Comparison of ENCODE assay signal across 10 mouse cellular contexts in the genomic region with DNA sequence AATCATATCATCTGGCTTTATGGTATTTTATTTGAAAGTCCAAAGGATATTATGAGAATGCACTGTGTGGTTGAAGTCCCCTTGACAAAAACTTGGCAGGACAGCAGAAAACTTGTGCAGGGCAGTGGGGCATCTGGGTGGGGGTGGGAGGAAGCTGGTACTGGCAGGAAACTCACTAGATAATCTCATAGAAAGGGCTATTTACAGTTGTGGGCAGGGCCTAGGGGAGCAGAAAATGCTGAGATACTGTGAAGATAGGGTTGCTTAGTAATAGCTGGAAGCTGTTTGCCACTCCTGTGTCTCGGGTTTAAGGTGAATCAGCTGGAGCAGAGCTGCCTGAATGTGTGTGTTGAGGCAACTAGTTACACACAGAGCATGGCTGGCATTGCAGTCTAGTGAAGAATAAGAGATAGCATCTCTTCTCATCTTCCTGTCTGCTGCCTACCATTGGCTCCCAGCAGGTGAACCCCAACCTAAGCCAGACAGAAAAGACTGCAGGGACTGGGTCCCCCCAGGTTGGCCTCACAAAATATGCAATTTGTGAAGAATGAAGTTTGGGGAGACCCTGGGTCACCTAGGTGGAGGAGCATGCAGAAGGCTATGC. TPM values are rescaled to one million over a fixed set of nuclear protein-coding genes. Genes with fewer than 3 reads are reported as not detected.
DNase-seq lines count a peak whose midpoint lies in the region; ATAC-seq and TF ChIP-seq lines count a peak whose summit lies in the region.
"Had no signal": no experiment of that assay in that cellular context is flagged by ENCODE, and none has a peak within 500 bp of the region (broad histone marks: within the 10 kb centered on the region; RNA-seq: fewer than 3 reads in every experiment).

No protein-coding gene starts in this region.

- H3K9ac ChIP-seq in embryonic facial prominence, embryonic 13.5 days: no peak overlapping the region
- no peak overlapping the region for H3K9ac ChIP-seq in midbrain, embryonic 12.5 days (replicated peaks)
- H3K9ac ChIP-seq in midbrain, embryonic 11.5 days (ENCODE audit: low read length): no peak overlapping the region
- no peak overlapping the region for H3K9ac ChIP-seq in intestine, postnatal 0 days (ENCODE audit: low read depth, low read length)
- H3K9ac ChIP-seq in stomach, embryonic 15.5 days: no peak overlapping the region

- 0 out of 2 replicates have a peak overlapping the region, but pooled peaks have one; percentile 11 for H3K27ac ChIP-seq in embryonic facial prominence, embryonic 13.5 days
- no peak overlapping the region for H3K27ac ChIP-seq in embryonic facial prominence, embryonic 10.5 days (replicated peaks)
- H3K27ac ChIP-seq in midbrain, embryonic 12.5 days (replicated peaks): no peak overlapping the region
- no peak overlapping the region for H3K27ac ChIP-seq in midbrain, embryonic 11.5 days (ENCODE audit: low read depth, low read length)
- no peak overlapping the region for H3K27ac ChIP-seq in intestine, postnatal 0 days (ENCODE audit: low read depth, low read length)
- H3K27ac ChIP-seq in stomach, embryonic 15.5 days: no peak overlapping the region

- H3K4me2 ChIP-seq in embryonic facial prominence, embryonic 13.5 days: no peak overlapping the region
- H3K4me2 ChIP-seq in midbrain, embryonic 12.5 days (replicated peaks): no peak overlapping the region
- H3K4me2 ChIP-seq in midbrain, embryonic 11.5 days: no peak overlapping the region
- no peak overlapping the region for H3K4me2 ChIP-seq in intestine, postnatal 0 days (replicated peaks; ENCODE audit: low read depth)
- H3K4me2 ChIP-seq in stomach, embryonic 15.5 days: no peak overlapping the region

- H3K27me3 ChIP-seq in embryonic facial prominence, embryonic 13.5 days: no peaks in the 10 kb centered on the region
- no peaks in the 10 kb centered on the region for H3K27me3 ChIP-seq in embryonic facial prominence, embryonic 10.5 days (replicated peaks; ENCODE audit: low read depth, poor library complexity, severe bottlenecking)
- no peaks in the 10 kb centered on the region for H3K27me3 ChIP-seq in midbrain, embryonic 12.5 days
- H3K27me3 ChIP-seq in midbrain, embryonic 11.5 days (ENCODE audit: control insufficient read depth, insufficient read depth, low read length): no peaks in the 10 kb centered on the region
- H3K27me3 ChIP-seq in intestine, postnatal 0 days (replicated peaks; ENCODE audit: control insufficient read depth, insufficient read depth, low read length): no peaks in the 10 kb centered on the region
- H3K27me3 ChIP-seq in stomach, embryonic 15.5 days (replicated peaks): no peaks in the 10 kb centered on the region

- no peak for TF ChIP-seq CTCF in intestine, postnatal 0 days (IDR thresholded peaks at IDR 0.05; ENCODE audit: low read depth)

- no peaks in the 10 kb centered on the region for H3K4me1 ChIP-seq in embryonic facial prominence, embryonic 13.5 days
- H3K4me1 ChIP-seq in embryonic facial prominence, embryonic 10.5 days: no peaks in the 10 kb centered on the region
- no peaks in the 10 kb centered on the region for H3K4me1 ChIP-seq in midbrain, embryonic 12.5 days
- H3K4me1 ChIP-seq in midbrain, embryonic 11.5 days (ENCODE audit: control insufficient read depth, insufficient read depth, low read length): no peaks in the 10 kb centered on the region
- no peaks in the 10 kb centered on the region; the same call in 1 of the 2 replicates for H3K4me1 ChIP-seq in intestine, postnatal 0 days (replicated peaks; ENCODE audit: control insufficient read depth, insufficient read depth, low read length)
- 0 out of 2 replicates have a peak, but pooled peaks cover 3% of the 10 kb centered on the region for H3K4me1 ChIP-seq in stomach, embryonic 15.5 days

- 66% methylated on average over 1 of the region's 1 CpGs for WGBS in embryonic facial prominence, embryonic 13.5 days
- 71% methylated on average over 1 of the region's 1 CpGs for WGBS in embryonic facial prominence, embryonic 10.5 days
- 70% methylated on average over 1 of the region's 1 CpGs for WGBS in midbrain, embryonic 12.5 days
- 70% methylated on average over 1 of the region's 1 CpGs for WGBS in midbrain, embryonic 11.5 days
- 35% methylated on average over 1 of the region's 1 CpGs for WGBS in intestine, postnatal 0 days
- 52% methylated on average over 1 of the region's 1 CpGs for WGBS in stomach, embryonic 15.5 days

- H3K4me3 ChIP-seq in embryonic facial prominence, embryonic 13.5 days: no peak overlapping the region
- H3K4me3 ChIP-seq in embryonic facial prominence, embryonic 10.5 days: no peak overlapping the region
- H3K4me3 ChIP-seq in midbrain, embryonic 12.5 days: no peak overlapping the region
- H3K4me3 ChIP-seq in midbrain, embryonic 11.5 days (ENCODE audit: low read depth, low read length): no peak overlapping the region
- H3K4me3 ChIP-seq in intestine, postnatal 0 days (ENCODE audit: low read depth, low read length): no peak overlapping the region
- no peak overlapping the region for H3K4me3 ChIP-seq in stomach, embryonic 15.5 days (replicated peaks)

- DNase-seq in embryonic facial prominence, embryonic 10.5 days (ENCODE audit: low spot score): no peak
- DNase-seq in midbrain, embryonic 11.5 days (ENCODE audit: low spot score, missing footprints): no peak
- DNase-seq in gastrocnemius, postnatal 10 days: no peak
- no peak for DNase-seq in thymus, adult 18-20 months
- DNase-seq: cerebellum, postnatal 14 days; spleen, adult 18-20 months had no signal

- ATAC-seq in embryonic facial prominence, embryonic 13.5 days (ENCODE audit: insufficient number of reproducible peaks, insufficient read depth, low FRiP score, low TSS enrichment, low read depth): no peak
- 0 out of 2 replicates have a peak, but pooled peaks have one; percentile 9 for ATAC-seq in midbrain, embryonic 12.5 days (ENCODE audit: low FRiP score, low read depth)
- ATAC-seq in midbrain, embryonic 11.5 days (ENCODE audit: low FRiP score): no peak
- ATAC-seq in intestine, postnatal 0 days: peak; percentile 73
- peak; percentile 82 for ATAC-seq in stomach, embryonic 15.5 days (ENCODE audit: insufficient read depth, low FRiP score, low read depth)

- peaks cover 76% of the 10 kb centered on the region for H3K36me3 ChIP-seq in embryonic facial prominence, embryonic 13.5 days
- peaks cover 82% of the 10 kb centered on the region for H3K36me3 ChIP-seq in embryonic facial prominence, embryonic 10.5 days (replicated peaks)
- H3K36me3 ChIP-seq in midbrain, embryonic 12.5 days: peaks cover 13% of the 10 kb centered on the region
- no peaks in the 10 kb centered on the region; the same call in 1 of the 2 replicates for H3K36me3 ChIP-seq in midbrain, embryonic 11.5 days (ENCODE audit: control insufficient read depth, insufficient read depth, low read length)
- peaks cover 21% of the 10 kb centered on the region for H3K36me3 ChIP-seq in intestine, postnatal 0 days (ENCODE audit: control insufficient read depth, insufficient read depth)
- H3K36me3 ChIP-seq in stomach, embryonic 15.5 days: peaks cover 22% of the 10 kb centered on the region

- H3K9me3 ChIP-seq in embryonic facial prominence, embryonic 13.5 days: no peaks in the 10 kb centered on the region
- H3K9me3 ChIP-seq in embryonic facial prominence, embryonic 10.5 days: no peaks in the 10 kb centered on the region
- H3K9me3 ChIP-seq in midbrain, embryonic 12.5 days: no peaks in the 10 kb centered on the region
- no peaks in the 10 kb centered on the region for H3K9me3 ChIP-seq in midbrain, embryonic 11.5 days (ENCODE audit: control insufficient read depth, low read length)
- no peaks in the 10 kb centered on the region for H3K9me3 ChIP-seq in intestine, postnatal 0 days (ENCODE audit: control insufficient read depth)
- H3K9me3 ChIP-seq in stomach, embryonic 15.5 days: no peaks in the 10 kb centered on the region

RNA-seq across cellular contexts. Expression of a gene that starts 44.3 kb away (rescaled TPM):
- 66.0 and 67.4 TPM in 2 replicates for polyA plus RNA-seq in embryonic facial prominence, embryonic 13.5 days (2015; fragmentation: Nextera tagmentation; extraction: Ambion mirVana)
- 57.4 and 57.9 TPM in 2 replicates for polyA plus RNA-seq in embryonic facial prominence, embryonic 10.5 days (2016; fragmentation: Nextera tagmentation; extraction: Ambion mirVana)
- 94.8 and 98.5 TPM in 2 replicates for polyA plus RNA-seq in midbrain, embryonic 12.5 days (2016; fragmentation: Nextera tagmentation; extraction: Ambion mirVana)
- polyA plus RNA-seq in midbrain, embryonic 11.5 days (2014; fragmentation: Nextera tagmentation; extraction: Ambion mirVana): 91.1 and 103 TPM in 2 replicates
- 43.6 and 44.7 TPM in 2 replicates for polyA plus RNA-seq in intestine, postnatal 0 days (2015; fragmentation: Nextera tagmentation; extraction: Ambion mirVana)
- polyA plus RNA-seq in stomach, embryonic 15.5 days (2015; fragmentation: Nextera tagmentation; extraction: Ambion mirVana): 76.0 and 83.0 TPM in 2 replicates
- 10 to 100 TPM; 50.8 to 60.3 TPM for total RNA-seq in gastrocnemius, postnatal 10 days (2021)

RNA-seq across cellular contexts. Expression of a gene that starts 44.4 kb away (rescaled TPM):
- 0.22 and 0.72 TPM in 2 replicates for polyA plus RNA-seq in embryonic facial prominence, embryonic 13.5 days (2015; fragmentation: Nextera tagmentation; extraction: Ambion mirVana)
- 0.30 and 0.37 TPM in 2 replicates for polyA plus RNA-seq in embryonic facial prominence, embryonic 10.5 days (2016; fragmentation: Nextera tagmentation; extraction: Ambion mirVana)
- polyA plus RNA-seq in midbrain, embryonic 12.5 days (2016; fragmentation: Nextera tagmentation; extraction: Ambion mirVana): 0.42 and 0.68 TPM in 2 replicates
- polyA plus RNA-seq in midbrain, embryonic 11.5 days (2014; fragmentation: Nextera tagmentation; extraction: Ambion mirVana): 0.51 and 0.61 TPM in 2 replicates
- 0.07 and 0.14 TPM in 2 replicates for polyA plus RNA-seq in intestine, postnatal 0 days (2015; fragmentation: Nextera tagmentation; extraction: Ambion mirVana)
- polyA plus RNA-seq in stomach, embryonic 15.5 days (2015; fragmentation: Nextera tagmentation; extraction: Ambion mirVana): 0.36 TPM in 2 replicates
- under 1 TPM; 0.20 to 0.23 TPM for total RNA-seq in gastrocnemius, postnatal 10 days (2021)

RNA-seq across cellular contexts. Expression of a gene that starts 47.6 kb away (rescaled TPM):
- 171 and 199 TPM in 2 replicates for polyA plus RNA-seq in embryonic facial prominence, embryonic 13.5 days (2015; fragmentation: Nextera tagmentation; extraction: Ambion mirVana)
- polyA plus RNA-seq in embryonic facial prominence, embryonic 10.5 days (2016; fragmentation: Nextera tagmentation; extraction: Ambion mirVana): 72.8 and 73.9 TPM in 2 replicates
- 47.4 and 64.0 TPM in 2 replicates for polyA plus RNA-seq in midbrain, embryonic 12.5 days (2016; fragmentation: Nextera tagmentation; extraction: Ambion mirVana)
- 55.3 and 57.4 TPM in 2 replicates for polyA plus RNA-seq in midbrain, embryonic 11.5 days (2014; fragmentation: Nextera tagmentation; extraction: Ambion mirVana)
- polyA plus RNA-seq in intestine, postnatal 0 days (2015; fragmentation: Nextera tagmentation; extraction: Ambion mirVana): 38.0 and 39.4 TPM in 2 replicates
- 145 and 153 TPM in 2 replicates for polyA plus RNA-seq in stomach, embryonic 15.5 days (2015; fragmentation: Nextera tagmentation; extraction: Ambion mirVana)
- total RNA-seq in gastrocnemius, postnatal 10 days (2021): 100 to 1,000 TPM; 120 to 138 TPM

Comparison
In these comparisons a context has a peak if more than half of its experiments do, and no peak if none do; other contexts are left out.
1. ATAC-seq: peak in midbrain, embryonic 12.5 days (single experiment), intestine, postnatal 0 days (single experiment) and stomach, embryonic 15.5 days (single experiment); none in embryonic facial prominence, embryonic 13.5 days (single experiment) and midbrain, embryonic 11.5 days (single experiment).